Mouse (Mus musculus) megakaryocyte, embryonic 14.5 days (primary cell): ENCODE measurements around the gene Mphosph8.

Experiments
- FLI1 ChIP-seq: IDR thresholded peaks from 2 replicates; pipeline ENCODE4 v1.6.1; 2012; ENCODE audit warnings: low read length, inconsistent platforms, mixed read lengths
- GATA1 ChIP-seq: IDR thresholded peaks from 3 replicates; pipeline ENCODE4 v1.6.1; 2012; ENCODE audit warnings: mixed read lengths, low read length, inconsistent platforms, borderline replicate concordance

GRCm38 (mm10) chr14:56689116-56689515 lies 21.1 kb downstream of the Mphosph8 start:
- TF ChIP-seq GATA1 (no peak), FLI1 (no peak)
